ENCODE assay signal across 8 mouse cellular contexts in genomic region chr4:106799772-106800336, GRCm38 (mm10). TPM values are rescaled to one million over a fixed set of nuclear protein-coding genes. Genes with fewer than 3 reads are reported as not detected.
A peak's percentile ranks its signal among the peaks of the same experiment; 100 is the strongest.
DNase-seq lines count a peak whose midpoint lies in the region; ATAC-seq lines count a peak whose summit lies in the region.

No protein-coding gene starts in this region.

- H3K9me3 ChIP-seq in hindbrain, embryonic 11.5 days (ENCODE audit: control insufficient read depth, low read length) = no peaks in the 10 kb centered on the region
- no peaks in the 10 kb centered on the region for H3K9me3 ChIP-seq in lung, embryonic 16.5 days (ENCODE audit: control insufficient read depth, low read length)

- no peak overlapping the region for H3K27ac ChIP-seq in hindbrain, embryonic 11.5 days (ENCODE audit: low read depth, low read length)
- no peak overlapping the region for H3K27ac ChIP-seq in lung, embryonic 16.5 days (ENCODE audit: low read length)

- H3K36me3 ChIP-seq in hindbrain, embryonic 11.5 days (ENCODE audit: control insufficient read depth, insufficient read depth, low read length) = no peaks in the 10 kb centered on the region
- H3K36me3 ChIP-seq in lung, embryonic 16.5 days (ENCODE audit: control insufficient read depth, insufficient read depth, low read length) = no peaks in the 10 kb centered on the region

- WGBS in hindbrain, embryonic 11.5 days = 5% methylated on average over 15 of the region's 15 CpGs
- WGBS in lung, embryonic 16.5 days = 4% methylated on average over 15 of the region's 15 CpGs

- peaks cover 5% of the 10 kb centered on the region; the same call in 1 of the 2 replicates for H3K27me3 ChIP-seq in hindbrain, embryonic 11.5 days (ENCODE audit: control insufficient read depth, insufficient read depth, low read length)
- no peaks in the 10 kb centered on the region for H3K27me3 ChIP-seq in lung, embryonic 16.5 days (ENCODE audit: control insufficient read depth, insufficient read depth, low read depth, low read length)

- ATAC-seq in hindbrain, embryonic 11.5 days (ENCODE audit: low FRiP score) = peak; percentile 70
- peak; percentile 82 for ATAC-seq in lung, embryonic 16.5 days (ENCODE audit: low read depth)

- no peak overlapping the region for H3K9ac ChIP-seq in hindbrain, embryonic 11.5 days (ENCODE audit: low read depth, low read length)
- H3K9ac ChIP-seq in lung, embryonic 16.5 days (ENCODE audit: low read length) = peak overlapping the region; percentile 29; the same call in 1 of the 2 replicates

- peak overlapping the region; percentile 12; the same call in 1 of the 2 replicates for H3K4me3 ChIP-seq in hindbrain, embryonic 11.5 days (ENCODE audit: low read depth, low read length)
- peak overlapping the region; percentile 12; the same call in 1 of the 2 replicates for H3K4me3 ChIP-seq in lung, embryonic 16.5 days (ENCODE audit: low read length)

- H3K4me2 ChIP-seq in hindbrain, embryonic 11.5 days (replicated peaks; ENCODE audit: low read depth, low read length) = peak overlapping the region; percentile 31
- peak overlapping the region; percentile 47 for H3K4me2 ChIP-seq in lung, embryonic 16.5 days (ENCODE audit: low read depth, low read length)

- H3K4me1 ChIP-seq in hindbrain, embryonic 11.5 days (replicated peaks; ENCODE audit: control insufficient read depth, insufficient read depth, low read length) = 0 out of 2 replicates have a peak, but pooled peaks cover 3% of the 10 kb centered on the region
- peaks cover 21% of the 10 kb centered on the region for H3K4me1 ChIP-seq in lung, embryonic 16.5 days (replicated peaks; ENCODE audit: control insufficient read depth, insufficient read depth, low read length)

- peak; percentile 88 for DNase-seq in R1 (ENCODE audit: low read depth, low spot score)
- DNase-seq in cerebellum, adult 9-10 months = peak; percentile 70
- DNase-seq in frontal cortex, postnatal 10 days (ENCODE audit: low spot score in 2 of 2) = peak; percentile 73 to 75
- peak; percentile 77 for DNase-seq in hindbrain, embryonic 11.5 days (ENCODE audit: low spot score)
- peak; percentile 80 to 86 for DNase-seq in layer of hippocampus, postnatal 10 days (ENCODE audit: low spot score in 2 of 2)
- peak; percentile 90 for DNase-seq in retina, postnatal 1 day
- DNase-seq in urinary bladder, postnatal 36 days (ENCODE audit: low spot score in 2 of 2) = peak; percentile 63 to 72

RNA-seq across cellular contexts. Expression of gene Acot11, which starts 4.9 kb away (rescaled TPM):
- 1.4 and 1.7 TPM in 2 replicates for polyA plus RNA-seq in hindbrain, embryonic 11.5 days (2014; fragmentation: Nextera tagmentation; extraction: Ambion mirVana)
- total RNA-seq in layer of hippocampus, postnatal 10 days (2021) = 10 to 100 TPM; 19.4 to 21.1 TPM
- polyA plus RNA-seq in lung, embryonic 16.5 days (2015; fragmentation: Nextera tagmentation; extraction: Ambion mirVana) = 2.1 and 2.4 TPM in 2 replicates
